Mouse (Mus musculus) liver, embryonic 15.5 days (tissue): ENCODE results near the gene U2af2. TPM values are rescaled to one million over a fixed set of nuclear protein-coding genes. Genes with fewer than 3 reads are reported as not detected.

ENCODE experiments used
- ATAC-seq: fragments of 200-750 bp; cut with Nextera tagmentation; 2 replicates; pipeline ENCODE4 v1.8.0; 2017; ENCODE audit warnings: moderate number of reproducible peaks, mild to moderate bottlenecking, moderate library complexity; ENCODE audit not compliant: insufficient read depth
- H3K27ac ChIP-seq: fragments of 300-500 bp; sonication (generic); replicated peaks from 2 replicates; pipeline ENCODE4 v1.5.1; 2015; ENCODE audit warnings: mild to moderate bottlenecking, inconsistent platforms
- H3K27me3 ChIP-seq: fragments of 300-500 bp; sonication (generic); 2 replicates; pipeline ENCODE4 v1.6.1; 2015; ENCODE audit warnings: mild to moderate bottlenecking, inconsistent platforms
- H3K36me3 ChIP-seq: fragments of 300-500 bp; sonication (generic); replicated peaks from 2 replicates; pipeline ENCODE4 v1.6.1; 2015; ENCODE audit warnings: moderate library complexity, mild to moderate bottlenecking, inconsistent platforms
- H3K4me1 ChIP-seq: fragments of 300-500 bp; sonication (generic); replicated peaks from 2 replicates; pipeline ENCODE4 v1.6.1; 2015; ENCODE audit warnings: inconsistent platforms
- H3K4me2 ChIP-seq: fragments of 300-500 bp; sonication (generic); 2 replicates; pipeline ENCODE4 v1.6.1; 2015; ENCODE audit warnings: moderate library complexity, mild to moderate bottlenecking, inconsistent platforms
- H3K4me3 ChIP-seq: fragments of 300-500 bp; sonication (generic); replicated peaks from 2 replicates; pipeline ENCODE4 v1.5.1; 2015; ENCODE audit warnings: mild to moderate bottlenecking, inconsistent platforms
- H3K9ac ChIP-seq: fragments of 300-500 bp; sonication (generic); 2 replicates; pipeline ENCODE4 v1.6.1; 2015; ENCODE audit warnings: moderate library complexity, mild to moderate bottlenecking, inconsistent platforms
- H3K9me3 ChIP-seq: fragments of 300-500 bp; sonication (generic); replicated peaks from 2 replicates; pipeline ENCODE4 v1.6.1; 2016; ENCODE audit warnings: inconsistent platforms
- WGBS: fragments of 180-500 bp; shearing (Covaris S2); methylation state at CpG from one replicate; pipeline ENCODE4 v1.1.7; 2015; ENCODE audit warnings: mixed read lengths; ENCODE audit not compliant: insufficient replicate concordance; 5-methylcytosine and 5-hydroxymethylcytosine counted together
- microRNA-seq: library from miRNA; unstranded; fragments of <30 nt; microRNA quantifications from one replicate; pipeline ENCODE4, GENCODE M21; 2016
- polyA plus RNA-seq: library from polyadenylated mRNA; unstranded; fragments of >200 nt; fragmentation: Nextera tagmentation; extraction: Ambion mirVana; gene quantifications from 2 replicates; pipeline ENCODE4 v1.2.1, GENCODE M21; 2015

U2af2 gene
- polyA plus RNA-seq, 1 experiment from 2014 or later: 59.4 TPM

- Histone ChIP-seq H3K27ac (no peak within 1 kb of the TSS), H3K4me1 (no peaks in the 10 kb centered on the region), H3K4me3 (no peak within 1 kb of the TSS), H3K9me3 (no peaks in the 10 kb centered on the region), H3K4me2 (no peak within 1 kb of the TSS), H3K27me3 (no peaks in the 10 kb centered on the region), H3K9ac (no peak within 1 kb of the TSS), H3K36me3 (no peaks in the 10 kb centered on the region)
- ATAC-seq: no peak
- WGBS: 51% methylated on average over 3 of the region's 3 CpGs
These were observed 54.9 kb downstream of the U2af2 start, which contains the start of gene Rfpl4 for GRCm38 (mm10) chr7:5116850-5117249. TSS of gene Rfpl4 (minus strand) at chr7:5116950.

GRCm38 (mm10) chr7:5125078-5125477, 63.1 kb downstream of the U2af2 start:
- no peak for ATAC-seq
- no peaks in the 10 kb centered on the region; the same call in none of the 2 replicates for H3K27me3 ChIP-seq
- H3K4me1 ChIP-seq: peaks cover 7% of the 10 kb centered on the region; the same call in 1 of the 2 replicates
- no peaks in the 10 kb centered on the region for H3K9me3 ChIP-seq
- H3K9ac ChIP-seq: no peak overlapping the region
- no peak overlapping the region for H3K4me3 ChIP-seq
- peak overlapping the region; percentile 69 for H3K4me2 ChIP-seq
- no peaks in the 10 kb centered on the region for H3K36me3 ChIP-seq
- H3K27ac ChIP-seq: no peak overlapping the region
- 62% methylated on average over 8 of the region's 8 CpGs for WGBS

- peaks cover 7% of the 10 kb centered on the region; the same call in 1 of the 2 replicates for H3K4me1 ChIP-seq
- 0 out of 2 replicates have a peak within 1 kb of the TSS, but pooled peaks have one; percentile 7 for H3K9ac ChIP-seq
- H3K27me3 ChIP-seq: no peaks in the 10 kb centered on the region; the same call in none of the 2 replicates
- no peak within 1 kb of the TSS for H3K27ac ChIP-seq
- no peaks in the 10 kb centered on the region for H3K36me3 ChIP-seq
- no peaks in the 10 kb centered on the region for H3K9me3 ChIP-seq
- no peak; the same call in 1 of the 2 replicates for ATAC-seq
- WGBS: 14% methylated on average over 42 of the region's 42 CpGs
- peak within 1 kb of the TSS; percentile 69 for H3K4me2 ChIP-seq
- H3K4me3 ChIP-seq: peak within 1 kb of the TSS; percentile 35
These were observed 63.8 kb downstream of the U2af2 start, which contains the start of gene Rasl2-9 for GRCm38 (mm10) chr7:5125549-5126406. TSS of gene Rasl2-9 (minus strand) at chr7:5125950.

Small RNA genes lying within 50 kb of the gene (microRNA-seq; reads per million reads assigned to microRNA genes)
- gene Gm26217: not detected

Other genes with a start within 250 kb of the U2af2 start
- 302 and 318 TPM in 2 replicates for gene Ube2s, start 249.6 kb upstream of the U2af2 start, polyA plus RNA-seq
- gene Shisa7, start 217.4 kb upstream of the U2af2 start, polyA plus RNA-seq: not detected in 2 replicates
- 3.7 and 3.8 TPM in 2 replicates for gene Isoc2b, start 191.9 kb upstream of the U2af2 start, polyA plus RNA-seq
- 0.68 and 0.77 TPM in 2 replicates for gene Isoc2a, start 185.0 kb upstream of the U2af2 start, polyA plus RNA-seq
- gene Gm36210, start 155.6 kb upstream of the U2af2 start, polyA plus RNA-seq: not detected in 2 replicates
- gene Zfp628, start 146.9 kb upstream of the U2af2 start, polyA plus RNA-seq: 1.7 TPM in 2 replicates
- gene Nat14, start 140.1 kb upstream of the U2af2 start, polyA plus RNA-seq: 0.23 and 0.45 TPM in 2 replicates
- gene Ssc5d, start 136.4 kb upstream of the U2af2 start, polyA plus RNA-seq: 0.15 TPM in 2 replicates
- gene Sbk2, start 97.7 kb upstream of the U2af2 start, polyA plus RNA-seq: 0.07 TPM in 1 of 2 replicates, not detected in the other
- gene Sbk3, start 91.0 kb upstream of the U2af2 start, polyA plus RNA-seq: not detected in 2 replicates
- gene Zfp579, start 66.0 kb upstream of the U2af2 start, polyA plus RNA-seq: 3.3 and 4.6 TPM in 2 replicates
- 9.3 and 10.0 TPM in 2 replicates for gene Zfp524, start 47.7 kb upstream of the U2af2 start, polyA plus RNA-seq
- gene Fiz1, start 47.4 kb upstream of the U2af2 start, polyA plus RNA-seq: 15.6 and 17.9 TPM in 2 replicates
- 0.53 and 1.2 TPM in 2 replicates for gene Gm44973, start 46.6 kb upstream of the U2af2 start, polyA plus RNA-seq
- 1.3 and 1.5 TPM in 2 replicates for gene Zfp865, start 41.8 kb upstream of the U2af2 start, polyA plus RNA-seq
- gene Ccdc106, start 41.6 kb upstream of the U2af2 start, polyA plus RNA-seq: 0.28 and 0.40 TPM in 2 replicates
- gene 4632433K11Rik, start 28.0 kb upstream of the U2af2 start, polyA plus RNA-seq: not detected in 2 replicates
- 1.2 and 1.4 TPM in 2 replicates for gene Zfp784, start 23.7 kb upstream of the U2af2 start, polyA plus RNA-seq
- gene Zfp580, start 10.6 kb upstream of the U2af2 start, polyA plus RNA-seq: 1.7 and 2.0 TPM in 2 replicates
- gene Epn1, start 18.1 kb downstream of the U2af2 start, polyA plus RNA-seq: 49.2 and 54.5 TPM in 2 replicates
- not detected in 2 replicates for gene Rfpl4, start 54.8 kb downstream of the U2af2 start, polyA plus RNA-seq
- 0.18 and 0.21 TPM in 2 replicates for gene Rasl2-9, start 63.8 kb downstream of the U2af2 start, polyA plus RNA-seq
- not detected in 2 replicates for gene Vmn1r55, start 87.5 kb downstream of the U2af2 start, polyA plus RNA-seq
- not detected in 2 replicates for gene Vmn1r56, start 134.6 kb downstream of the U2af2 start, polyA plus RNA-seq
- gene Vmn1r57, start 156.3 kb downstream of the U2af2 start, polyA plus RNA-seq: not detected in 2 replicates